Mouse (Mus musculus) spleen, adult 18-20 months (tissue): ENCODE data around the gene Cxxc4.
A peak's percentile ranks its signal among the peaks of the same experiment; 100 is the strongest.
"Not testable (repeated sequence)": the region's sequence is repeated elsewhere in the genome, so short reads cannot be mapped to it uniquely, and the experiment has no call there.

Experiments used
- DNase-seq, 2 experiments: peaks; one replicate each; pipeline ENCODE4 v3.0.0; 2022; ENCODE audit warnings: mixed read lengths in 2 of 2

Gene Cxxc4

DNA sequence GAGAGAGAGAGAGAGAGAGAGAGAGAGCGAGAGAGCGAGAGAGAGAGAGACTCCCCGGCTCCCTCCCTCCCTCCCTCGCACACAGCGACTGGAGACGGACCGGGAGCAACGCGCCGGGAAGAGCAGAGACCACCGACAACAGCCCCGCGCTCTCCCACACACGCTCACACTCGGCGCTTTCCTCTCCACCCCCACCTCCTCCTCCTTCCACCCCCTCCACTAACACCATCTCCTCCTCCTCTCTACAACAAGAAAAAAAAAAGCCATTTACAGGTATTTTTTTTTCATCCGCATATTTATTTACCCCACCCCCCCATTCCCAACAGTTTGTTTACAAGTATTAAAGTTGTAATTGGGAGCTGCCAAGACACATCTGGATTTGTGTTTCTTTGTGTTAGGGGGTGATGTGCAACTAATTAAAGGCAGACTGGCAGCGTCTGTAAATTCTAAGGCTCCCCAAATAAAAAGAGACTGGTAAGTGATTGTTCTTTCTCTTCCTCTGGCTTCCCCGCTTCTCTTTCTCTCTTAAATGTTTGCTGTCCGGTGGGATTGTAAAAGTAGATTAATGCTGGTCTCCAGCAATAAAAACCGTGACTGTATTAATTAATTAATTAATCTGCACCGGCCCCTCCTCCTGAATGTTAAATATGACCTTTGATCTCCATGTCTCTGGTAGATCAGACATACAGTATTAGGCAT is at the start of gene Cxxc4:
Gene Cxxc4 (plus strand): TSS at position 71 of the 699 bp plus-strand sequence.
- DNase-seq: no peak

GRCm38 (mm10) chr3:134188979-134189946 is 47.0 kb upstream of the Cxxc4 start:
- DNase-seq: no peak

- DNase-seq: no peak
These were observed 46.2 kb upstream of the Cxxc4 start for GRCm38 (mm10) chr3:134190046-134190445.

DNA sequence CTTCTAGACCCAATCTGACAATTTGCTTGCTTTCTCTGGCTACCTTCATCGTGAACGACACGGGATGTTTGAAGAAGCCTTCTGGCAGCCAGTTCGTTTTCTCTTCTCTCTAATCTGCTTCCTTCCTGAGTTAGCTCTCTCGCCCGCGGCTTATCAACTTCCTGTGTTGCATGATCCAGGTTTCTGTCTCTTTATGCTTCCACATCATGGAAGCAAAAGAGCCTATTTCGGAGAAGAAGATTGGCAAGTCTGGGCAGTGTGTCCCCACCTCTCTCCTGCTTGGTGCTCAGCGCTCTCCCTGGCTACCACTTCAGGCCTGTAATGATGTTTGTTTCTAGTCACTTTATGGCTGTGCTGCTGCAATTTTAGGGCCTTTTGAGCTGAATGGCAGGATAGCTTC is 36.4 kb upstream of the Cxxc4 start:
- no peak for DNase-seq

DNA sequence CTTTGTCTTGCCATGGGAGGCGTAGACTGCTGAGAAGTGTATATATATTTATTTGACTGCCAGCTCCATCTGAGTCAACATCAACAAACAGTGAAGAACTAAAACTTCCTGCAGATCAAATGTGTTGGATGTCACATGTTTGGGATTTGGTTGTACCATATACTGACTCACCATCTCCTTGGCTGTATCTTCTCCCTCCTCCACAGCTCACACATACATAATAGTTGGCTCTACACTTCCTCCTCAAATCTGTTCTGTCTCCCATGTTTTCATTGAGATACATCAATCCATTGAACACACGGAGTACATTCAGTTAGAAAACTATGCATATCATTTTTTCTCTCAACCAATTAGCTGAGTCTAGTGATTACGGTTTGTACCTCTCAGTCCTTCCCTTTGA is 29.7 kb upstream of the Cxxc4 start:
- DNase-seq: no peak

DNA sequence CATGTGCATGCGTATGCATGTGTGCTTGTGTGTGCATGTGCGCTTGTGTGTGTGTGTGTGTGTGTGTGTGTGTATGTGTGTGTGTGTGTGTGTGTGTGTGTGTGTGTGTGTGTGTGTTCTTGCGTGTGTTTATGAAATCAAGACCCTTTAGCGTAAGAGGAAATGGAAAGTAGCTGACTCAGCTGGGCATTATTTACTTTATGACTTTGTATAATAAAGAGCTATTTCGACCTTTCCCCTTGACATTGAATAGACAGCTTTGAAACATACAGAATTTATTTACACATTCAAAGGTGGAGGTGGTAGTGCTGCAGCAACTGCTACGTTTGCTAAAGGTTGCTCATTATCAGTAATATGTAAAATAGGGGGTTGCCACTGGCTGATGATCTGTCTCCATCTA is 25.3 kb upstream of the Cxxc4 start:
- no peak for DNase-seq

DNA sequence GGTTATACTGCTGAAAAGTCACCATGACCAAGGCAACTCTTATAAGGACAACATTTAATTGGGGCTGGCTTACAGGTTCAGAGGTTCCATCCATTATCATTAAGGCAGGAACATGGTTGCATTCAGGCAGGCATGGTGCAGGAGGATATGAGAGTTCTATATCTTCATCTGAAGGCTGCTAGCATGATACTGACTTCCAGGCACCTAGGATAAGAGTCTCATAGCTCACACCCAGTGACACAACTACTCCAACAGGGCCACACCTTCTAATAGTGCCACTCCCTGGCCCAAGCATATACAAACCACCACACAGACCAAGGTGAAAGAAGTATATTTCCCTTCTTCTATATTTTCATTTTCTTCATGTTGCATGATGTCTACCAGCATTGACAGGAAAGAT is 16.4 kb upstream of the Cxxc4 start:
- DNase-seq: not testable (repeated sequence)

DNA sequence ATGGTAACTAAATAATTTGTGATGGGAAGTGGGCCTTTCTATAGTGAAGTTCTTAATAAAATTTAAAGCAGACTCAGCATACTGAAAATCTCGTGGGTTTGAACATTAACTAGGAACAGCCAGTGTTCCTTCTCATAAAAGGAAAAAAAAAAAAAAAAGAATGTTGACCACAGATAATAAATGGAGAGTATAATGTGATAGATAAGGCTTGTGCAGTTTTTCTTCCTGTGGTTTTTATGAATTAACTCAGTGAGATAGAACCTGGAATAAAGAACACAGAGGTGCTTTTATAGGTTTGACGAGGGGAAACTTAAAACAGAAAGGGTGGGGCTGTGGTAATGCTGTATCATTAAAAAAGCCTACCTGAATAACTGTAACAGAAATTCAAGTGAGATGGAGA is 15.3 kb upstream of the Cxxc4 start:
- DNase-seq: no peak

- DNase-seq: no peak
These were observed 13.7 kb upstream of the Cxxc4 start for GRCm38 (mm10) chr3:134222593-134222992.

DNA sequence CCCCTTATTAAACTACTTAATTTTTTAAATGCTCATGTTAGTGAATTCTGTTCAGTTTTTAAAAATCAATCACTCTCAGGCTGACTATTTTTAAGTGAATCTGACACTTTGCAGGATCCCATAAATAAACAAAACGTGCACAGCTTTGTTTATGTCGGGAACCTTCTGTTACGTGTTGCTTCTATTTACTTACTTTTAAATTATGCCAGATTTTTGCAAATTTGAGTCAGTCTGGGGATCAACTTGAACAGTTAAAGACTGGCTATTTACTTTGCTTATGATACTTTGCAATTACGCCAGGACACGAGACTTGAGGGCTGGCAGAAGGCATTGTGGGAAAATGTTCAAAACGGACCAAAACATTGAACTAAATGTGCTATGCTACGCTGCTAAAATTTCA is 12.3 kb upstream of the Cxxc4 start:
- no peak for DNase-seq

DNA sequence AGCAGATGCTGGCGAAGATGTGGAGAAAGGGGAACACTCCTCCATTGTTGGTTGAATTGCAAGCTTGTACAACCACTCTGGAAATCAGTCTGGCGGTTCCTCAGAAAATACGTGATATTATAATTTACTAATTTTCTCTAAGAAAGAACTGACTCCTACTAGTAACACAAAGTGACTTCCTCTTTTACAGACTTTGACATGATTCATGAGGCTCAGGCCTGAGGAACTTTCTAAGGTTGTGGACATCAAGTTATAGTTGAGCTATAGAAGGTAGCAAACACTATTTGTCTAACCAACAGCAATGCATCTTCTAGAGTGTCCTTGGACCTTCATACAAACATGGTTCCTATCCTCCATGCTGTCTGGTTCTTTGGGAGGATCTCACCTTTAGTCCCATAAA is 10.4 kb upstream of the Cxxc4 start:
- no peak for DNase-seq

- DNase-seq: no peak
These were observed 3.5 kb upstream of the Cxxc4 start for GRCm38 (mm10) chr3:134232753-134233152.

GRCm38 (mm10) chr3:134235491-134236413 is 532 bp upstream of the Cxxc4 start:
- DNase-seq: peak in 1 of 2 experiments; percentile 1

GRCm38 (mm10) chr3:134237113-134237805 is 975 bp downstream of the Cxxc4 start:
- DNase-seq: no peak

DNA sequence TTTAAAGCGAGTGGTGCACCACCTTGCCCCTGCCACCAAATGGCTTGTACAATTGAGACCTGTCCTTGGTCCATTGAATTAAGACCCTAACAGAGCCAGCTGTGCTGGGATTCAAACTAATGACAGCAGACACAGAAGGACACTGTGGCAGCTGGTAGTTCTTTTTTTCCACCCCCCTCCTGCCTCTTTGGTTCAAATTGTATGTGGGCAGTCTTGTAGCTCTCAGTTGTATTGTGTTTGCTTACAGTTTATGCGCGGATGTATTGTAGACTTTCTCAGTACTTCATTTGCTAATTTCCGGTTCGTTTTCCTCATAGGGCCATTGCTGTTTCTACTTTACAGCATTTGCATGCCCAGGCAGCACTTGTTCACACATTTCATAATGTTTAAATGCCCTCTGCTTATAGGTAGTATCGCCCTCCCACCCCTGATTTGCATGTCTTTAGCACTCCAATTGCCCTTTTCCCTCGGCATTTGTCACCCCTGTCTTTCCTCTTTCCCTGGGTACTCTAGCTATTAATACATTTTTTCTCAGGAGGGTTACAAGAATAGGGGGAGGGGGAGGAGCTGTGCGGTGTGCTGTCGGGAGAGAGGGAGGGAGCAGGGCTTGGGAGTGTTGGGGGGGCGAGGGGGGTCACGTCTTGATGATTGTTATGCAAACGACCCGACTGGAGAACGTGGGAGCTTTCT is 2.5 kb downstream of the Cxxc4 start:
- no peak for DNase-seq

DNA sequence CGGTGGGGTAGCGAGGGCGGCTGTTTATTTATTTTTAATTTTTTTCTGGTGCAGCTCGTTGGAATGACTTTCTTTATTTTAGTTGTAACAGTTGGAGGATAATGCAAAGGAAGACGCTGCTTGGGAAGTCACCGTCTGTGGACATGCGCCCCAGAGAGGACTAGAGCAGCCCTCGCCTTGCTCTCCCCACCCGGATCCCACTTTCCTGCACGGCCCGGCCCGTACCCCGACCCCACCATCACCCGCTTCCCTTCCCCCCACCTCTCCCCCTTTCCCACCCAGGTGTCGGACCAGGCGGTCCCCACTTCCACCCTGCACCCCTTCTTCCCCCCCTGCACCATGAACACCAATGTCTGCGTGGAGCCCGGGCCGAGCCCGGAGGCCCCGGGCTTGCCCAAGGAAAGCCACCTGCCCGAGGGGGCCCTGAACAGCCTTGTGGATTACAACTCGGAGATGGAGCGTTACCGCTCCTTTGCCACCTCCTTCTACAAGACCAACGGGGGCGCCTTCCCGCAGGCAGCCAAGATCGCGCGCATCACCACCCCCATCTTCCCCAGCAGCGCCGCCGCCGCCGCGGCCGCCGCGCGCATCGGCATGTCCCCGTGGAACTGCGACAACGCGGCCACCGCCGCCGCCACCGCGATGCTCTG is 3.2 kb downstream of the Cxxc4 start:
- peak in 1 of 2 experiments; percentile 11 for DNase-seq

- peak; percentile 5 to 11 for DNase-seq
These were observed 3.9 kb downstream of the Cxxc4 start for GRCm38 (mm10) chr3:134239971-134240717.

GRCm38 (mm10) chr3:134240718-134241025 is 4.4 kb downstream of the Cxxc4 start:
- DNase-seq: no peak

DNA sequence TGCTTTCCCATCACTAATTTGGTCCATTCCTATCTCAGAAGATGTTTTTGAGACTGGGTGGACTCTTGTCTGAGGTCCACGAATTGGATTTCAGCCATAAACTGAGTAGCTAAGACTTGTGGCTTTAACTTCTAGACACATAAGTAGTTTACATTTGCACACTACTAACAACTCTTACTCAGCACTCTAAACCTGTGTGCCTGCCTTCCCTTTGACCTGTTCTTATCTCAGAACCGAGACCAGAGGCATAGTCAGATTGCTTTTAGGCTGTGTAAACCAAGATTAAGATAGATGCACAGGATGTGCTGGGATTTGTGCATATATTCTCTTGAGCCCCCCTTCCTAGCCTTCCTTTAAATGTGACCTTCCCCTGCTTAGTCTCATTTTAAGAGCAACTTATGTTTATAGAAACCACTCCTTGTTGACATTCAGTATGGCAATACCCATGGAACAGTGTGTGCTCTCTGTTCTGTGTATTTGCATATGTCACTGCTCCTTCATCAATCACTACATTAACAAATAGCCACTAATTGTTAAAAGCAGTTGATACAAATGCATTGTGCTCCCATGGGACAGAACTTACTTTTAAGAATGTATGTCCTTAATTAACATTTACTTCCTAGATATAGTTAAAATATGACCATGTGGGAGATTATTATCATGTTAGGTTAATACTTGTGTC is 7.0 kb downstream of the Cxxc4 start:
- DNase-seq: no peak

GRCm38 (mm10) chr3:134243850-134244247 is 7.6 kb downstream of the Cxxc4 start:
- DNase-seq: no peak
